Mouse (Mus musculus) gastrocnemius, postnatal 10 days (tissue): ENCODE measurements around the gene Spata17. TPM values are rescaled to one million over a fixed set of nuclear protein-coding genes. Genes with fewer than 3 reads are reported as not detected.

ENCODE experiments used
- DNase-seq: peaks from one replicate; pipeline ENCODE4 v3.0.0; 2021; ENCODE audit warnings: mixed read lengths
- total RNA-seq, 2 experiments: library from RNA; stranded (reverse); gene quantifications; 2 replicates each; pipeline ENCODE4 v1.2.3; 2021

The Spata17 gene
- total RNA-seq, 2 experiments from 2014 or later, result 0.31 TPM; not detected in 1

- no peak for DNase-seq
Observed at GRCm38 (mm10) chr1:187003441-187003861, 211.8 kb downstream of the Spata17 start.

GRCm38 (mm10) chr1:186997596-186998304 lies 217.5 kb downstream of the Spata17 start:
- DNase-seq, result no peak

Other genes starting within 250 kb of the Spata17 start
- gene D1Pas1, start 248.0 kb downstream of the Spata17 start, total RNA-seq, result not detected
- 10 to 100 TPM; 11.3 to 13.2 TPM for gene Gpatch2, start within 50 bp of the Spata17 start, total RNA-seq